Mouse (Mus musculus): ENCODE data around the gene Gm7879.
"Not testable (repeated sequence)": the region's sequence is repeated elsewhere in the genome, so short reads cannot be mapped to it uniquely, and the experiment has no call there.

Gm7879 gene

DNA sequence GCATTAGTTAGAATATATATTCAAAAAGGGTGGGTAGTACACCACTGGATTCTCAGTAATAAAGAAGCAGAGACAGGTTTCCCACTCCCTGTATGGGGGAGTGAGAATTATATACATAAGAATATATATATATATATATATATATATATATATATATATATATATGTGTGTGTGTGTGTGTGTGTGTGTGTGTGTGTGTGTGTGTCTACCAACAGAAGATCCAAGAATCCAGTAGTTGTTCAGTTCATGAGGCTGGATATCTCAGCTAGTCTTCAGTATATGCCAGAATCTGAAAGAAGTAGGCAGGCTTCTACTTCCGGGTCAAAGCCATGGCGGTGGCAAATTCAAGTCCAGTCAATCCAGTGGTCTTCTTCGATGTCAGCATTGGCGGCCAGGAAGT is at the start of gene Gm7879:
Gene Gm7879 (plus strand): TSS at position 301 of the 400 bp plus-strand sequence.
- not testable (repeated sequence) for DNase-seq (ENCODE audit: low spot score)

DNA sequence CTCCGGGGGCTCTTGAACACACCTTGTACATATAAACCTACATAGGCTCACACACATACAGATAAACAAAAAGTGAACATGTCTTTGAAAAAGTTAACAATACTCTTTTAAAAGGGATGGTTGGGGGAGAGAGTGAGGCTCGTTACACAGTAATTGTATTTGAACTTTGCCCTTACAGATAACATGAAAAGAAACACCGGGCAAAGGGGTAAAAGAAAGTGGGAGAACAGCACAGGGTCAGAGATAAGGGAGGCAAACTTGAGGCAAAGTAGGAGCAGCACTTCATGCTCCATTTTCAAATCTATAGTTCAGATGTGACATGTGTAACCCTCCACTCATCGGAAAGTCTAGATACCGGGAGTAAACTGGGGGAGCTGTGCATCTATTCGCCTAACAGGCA is 49.3 kb upstream of the Gm7879 start:
- no peak for DNase-seq (ENCODE audit: low spot score)

DNA sequence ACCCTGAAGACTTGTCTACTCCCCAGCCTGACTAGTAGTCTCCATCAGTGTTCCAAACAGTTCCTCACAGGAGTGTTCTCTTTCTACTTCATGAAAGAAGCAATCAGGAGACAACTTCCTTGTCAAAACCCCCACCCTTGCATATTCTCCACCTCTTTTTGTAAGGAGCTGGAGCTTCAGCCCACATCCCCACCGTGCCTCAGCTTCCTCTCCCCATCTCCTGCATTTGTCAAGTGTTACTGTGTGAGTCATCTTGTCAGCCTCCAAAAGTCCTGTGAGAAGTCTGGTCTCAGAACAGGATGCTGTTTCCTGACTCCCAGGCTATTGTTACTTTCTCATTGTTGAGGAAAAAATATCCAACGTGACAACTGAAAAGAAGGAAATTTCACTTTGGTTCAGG is 47.6 kb upstream of the Gm7879 start:
- DNase-seq (ENCODE audit: low spot score): no peak

DNA sequence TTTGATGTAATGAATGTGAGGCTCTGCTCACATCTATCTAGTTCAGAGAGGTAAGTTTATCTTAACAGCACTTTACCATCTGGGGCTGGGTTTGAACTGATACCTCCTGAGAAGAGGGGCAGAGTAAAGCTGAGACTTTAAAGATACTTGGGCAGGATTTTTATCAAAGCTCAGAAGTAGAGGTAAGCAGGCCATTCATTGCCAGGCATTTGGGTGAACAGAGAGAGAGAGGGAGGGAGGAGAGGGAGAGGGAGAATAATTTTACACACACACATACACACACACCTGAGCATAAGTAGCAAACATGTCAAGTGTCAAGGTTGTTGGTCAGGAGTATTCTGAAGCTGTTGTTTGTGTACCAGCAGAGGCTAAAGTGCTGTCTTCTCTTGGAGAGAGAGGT is 44.7 kb upstream of the Gm7879 start, which contains the start of gene Cd38:
Gene Cd38 (plus strand): TSS at position 301 of the 400 bp plus-strand sequence.
- no peak for DNase-seq (ENCODE audit: low spot score)

DNA sequence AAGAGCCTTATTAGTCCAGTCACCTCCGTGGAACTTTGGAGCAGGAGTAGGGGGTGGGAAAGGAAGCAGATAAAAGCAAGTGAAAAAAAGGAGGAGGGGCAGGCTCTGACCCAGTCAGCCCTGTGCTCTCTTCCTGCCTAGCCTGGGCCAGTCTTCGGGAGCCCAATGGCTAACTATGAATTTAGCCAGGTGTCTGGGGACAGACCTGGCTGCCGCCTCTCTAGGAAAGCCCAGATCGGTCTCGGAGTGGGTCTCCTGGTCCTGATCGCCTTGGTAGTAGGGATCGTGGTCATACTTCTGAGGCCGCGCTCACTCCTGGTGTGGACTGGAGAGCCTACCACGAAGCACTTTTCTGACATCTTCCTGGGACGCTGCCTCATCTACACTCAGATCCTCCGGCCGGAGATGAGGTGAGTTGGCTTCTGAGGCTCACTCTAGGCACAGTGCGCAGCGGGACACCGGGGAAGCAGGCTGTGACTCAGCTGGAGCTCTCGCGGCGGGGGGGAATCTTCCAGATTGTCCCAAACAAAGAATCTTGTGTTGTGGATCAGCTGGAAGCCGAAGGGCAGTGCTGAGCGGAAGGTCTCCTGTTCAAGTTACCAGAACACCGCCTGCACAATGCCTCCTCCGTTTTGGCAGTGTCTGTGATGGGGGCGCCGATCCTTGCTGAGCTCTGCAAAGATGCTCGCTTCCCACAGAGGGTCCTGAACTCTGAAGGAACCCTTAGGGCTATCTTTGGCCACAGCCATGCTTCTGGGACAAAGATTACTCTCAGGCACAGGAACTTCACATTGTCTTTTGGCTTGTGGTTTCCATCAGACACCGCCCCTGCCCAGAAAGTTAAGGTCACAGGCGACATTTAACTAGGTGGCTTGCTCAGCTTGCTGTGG is 44.0 kb upstream of the Gm7879 start:
- DNase-seq (ENCODE audit: low spot score): no peak

DNA sequence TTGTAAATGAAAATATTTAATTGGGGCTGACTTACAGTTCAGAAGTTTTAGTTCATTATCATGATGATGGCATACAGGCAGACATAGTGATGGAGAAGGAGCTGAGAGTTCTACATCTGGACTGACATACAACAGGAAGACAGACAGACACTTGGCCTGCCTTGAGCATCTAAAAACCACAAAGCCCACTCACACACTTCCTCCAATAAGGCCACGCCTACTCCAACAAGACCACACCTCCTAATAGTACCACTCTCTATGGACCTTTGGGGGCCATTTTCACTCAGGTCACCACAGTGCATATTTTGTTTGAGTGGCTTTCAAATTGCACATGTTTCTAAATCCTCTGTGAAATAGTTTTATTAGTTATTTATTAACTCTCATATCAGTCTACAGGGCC is 41.1 kb upstream of the Gm7879 start:
- DNase-seq (ENCODE audit: low spot score): no peak

DNA sequence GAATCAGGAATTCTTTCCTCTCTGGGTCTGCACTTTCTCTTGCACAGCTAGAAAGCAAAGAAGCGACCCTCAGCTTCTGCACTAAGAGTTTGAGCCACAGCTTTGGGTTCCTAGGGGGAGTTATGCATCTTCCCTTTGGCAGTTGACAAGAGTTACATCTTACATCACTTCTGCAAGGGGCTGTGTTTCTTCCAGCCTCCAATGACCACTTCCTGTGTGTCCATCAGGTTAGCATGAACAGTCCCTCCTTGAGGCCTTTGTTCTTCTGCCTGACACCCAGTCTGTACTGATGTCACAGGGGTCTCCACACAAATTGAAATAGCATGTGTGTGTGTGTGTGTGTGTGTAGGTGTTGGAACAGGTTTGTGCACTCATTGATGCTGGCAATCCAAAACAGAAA is 40.3 kb upstream of the Gm7879 start:
- no peak for DNase-seq (ENCODE audit: low spot score)

DNA sequence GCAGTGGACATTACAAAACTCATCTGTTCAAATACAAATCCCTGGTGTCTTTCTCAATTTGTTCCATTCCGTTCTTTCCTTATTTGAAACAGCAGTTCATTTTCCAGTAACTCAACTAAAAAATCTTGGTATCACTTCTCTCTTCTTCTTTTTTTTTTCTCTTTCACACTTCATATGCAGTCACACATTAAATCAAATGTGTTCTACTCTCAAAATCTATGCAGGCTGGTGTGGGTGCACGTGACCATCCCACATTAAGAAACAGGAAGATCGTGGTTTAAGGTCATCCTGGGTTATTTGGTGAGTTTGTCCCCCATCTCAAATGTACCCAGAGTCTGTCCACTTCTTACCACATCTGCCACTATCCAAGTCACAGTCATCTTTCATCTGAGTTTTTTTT is 30.9 kb upstream of the Gm7879 start:
- no peak for DNase-seq (ENCODE audit: low spot score)

DNA sequence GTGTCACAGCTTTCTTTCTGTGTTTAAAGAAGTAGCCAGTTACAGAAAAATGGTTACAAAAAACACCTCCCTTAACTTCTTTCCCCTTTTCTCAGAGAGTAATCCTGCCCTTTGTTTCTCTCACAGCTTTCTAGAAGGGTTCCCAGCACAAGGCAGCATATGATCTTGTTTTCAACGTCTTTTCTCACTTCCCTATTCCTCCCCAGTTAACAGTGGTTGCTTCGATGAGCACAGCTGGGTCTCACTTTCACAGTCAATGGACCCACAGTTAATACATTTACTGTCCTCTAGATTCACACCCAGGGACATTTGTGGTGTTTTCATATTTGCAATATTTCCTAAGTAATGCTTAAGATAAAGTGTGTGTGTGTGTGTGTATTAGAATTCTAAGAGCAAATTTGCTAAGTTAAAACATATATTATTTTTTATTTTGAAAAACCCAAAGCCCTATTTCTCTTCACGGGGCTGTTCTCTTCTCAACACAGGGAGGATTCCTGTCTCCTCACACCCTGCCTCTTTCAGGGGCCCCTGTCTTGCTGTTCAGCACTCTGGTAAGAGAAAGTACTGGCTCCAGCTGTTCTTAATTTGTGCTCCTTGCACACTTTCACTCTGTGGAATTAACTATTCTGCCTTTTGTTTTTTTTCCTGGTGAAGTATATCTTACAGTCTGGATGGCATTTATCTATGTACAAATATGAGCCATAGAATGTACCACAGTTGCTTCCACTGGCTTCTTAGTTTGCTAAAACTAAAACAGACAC is 27.7 kb upstream of the Gm7879 start:
- no peak for DNase-seq (ENCODE audit: low spot score)

DNA sequence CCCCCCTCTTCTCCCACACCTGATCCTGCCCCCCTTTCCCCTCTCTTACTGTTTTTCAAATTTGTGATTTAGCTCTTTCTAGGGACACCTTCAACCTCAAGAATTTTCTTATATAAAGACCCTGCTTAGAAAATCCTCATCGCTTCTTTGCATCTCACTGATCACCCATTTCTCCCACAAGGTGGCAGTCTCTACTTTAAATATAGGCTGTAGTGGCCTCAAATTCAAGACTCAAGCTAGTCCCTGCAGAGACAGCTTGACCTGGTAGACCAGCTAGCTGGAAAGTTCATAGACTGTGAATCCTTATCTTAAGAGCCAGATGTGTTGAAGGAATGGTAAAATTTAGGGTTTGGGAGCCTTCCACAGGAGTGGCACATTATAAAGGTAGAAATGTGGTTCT is 20.6 kb upstream of the Gm7879 start:
- peak; percentile 3 for DNase-seq (ENCODE audit: low spot score)

DNA sequence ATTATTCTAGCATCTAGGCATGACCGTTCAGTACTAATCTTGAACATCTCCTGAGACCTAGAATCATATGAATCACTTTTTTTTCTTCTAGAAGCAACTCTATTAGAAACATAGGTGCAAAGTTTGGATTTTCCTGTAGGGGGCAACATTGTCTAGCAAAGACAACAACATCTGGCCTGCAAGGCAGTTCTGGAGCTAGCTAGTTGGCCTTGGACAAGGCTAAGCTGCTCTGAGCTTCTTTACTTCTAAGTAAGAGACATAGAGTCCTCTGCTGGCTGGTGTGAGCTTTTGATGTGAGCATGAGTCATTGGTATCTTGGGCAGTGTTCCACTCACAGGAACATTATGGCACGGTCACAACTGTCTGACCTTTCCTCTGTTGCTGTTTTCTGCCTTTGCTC is 18.8 kb upstream of the Gm7879 start:
- peak; percentile 11 for DNase-seq (ENCODE audit: low spot score)

DNA sequence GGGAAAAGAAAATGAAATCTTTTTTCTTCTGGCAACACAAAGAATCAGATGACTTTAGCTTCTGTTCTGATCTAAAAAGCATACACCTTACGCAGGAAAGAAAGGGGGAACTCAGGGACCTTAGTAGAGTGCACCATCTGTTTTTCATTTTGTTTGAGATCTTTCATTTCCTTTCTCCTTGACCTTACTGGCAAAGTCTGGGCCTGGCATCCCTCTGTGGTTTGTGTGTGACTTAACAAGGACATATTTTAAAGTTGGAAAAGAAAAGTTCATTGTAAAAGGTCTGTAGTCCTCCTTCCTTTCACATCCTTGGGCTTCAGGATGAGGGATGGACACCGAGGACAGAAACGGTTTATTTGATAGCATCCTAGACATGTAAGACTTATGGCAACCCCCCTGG is 17.0 kb upstream of the Gm7879 start:
- DNase-seq (ENCODE audit: low spot score): no peak

DNA sequence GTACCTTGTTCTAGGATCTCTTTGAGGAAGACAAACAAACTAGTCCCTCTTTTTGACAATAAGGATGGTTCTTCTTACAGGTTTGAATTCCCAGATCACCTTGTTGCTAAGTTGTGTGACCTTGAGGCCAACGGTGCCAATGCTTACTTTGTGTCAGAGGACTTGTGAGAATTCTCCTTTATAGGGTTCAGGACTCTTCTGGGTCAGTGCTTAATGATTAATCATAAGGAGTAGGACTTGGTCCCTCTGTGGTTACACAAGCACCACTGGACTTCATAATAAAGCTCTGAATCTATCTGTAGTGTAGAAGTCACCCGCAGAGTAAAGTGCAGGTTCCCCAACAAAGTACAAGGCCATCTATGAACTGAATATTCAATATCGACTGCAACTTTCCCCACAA is 8.3 kb upstream of the Gm7879 start:
- DNase-seq (ENCODE audit: low spot score): no peak

DNA sequence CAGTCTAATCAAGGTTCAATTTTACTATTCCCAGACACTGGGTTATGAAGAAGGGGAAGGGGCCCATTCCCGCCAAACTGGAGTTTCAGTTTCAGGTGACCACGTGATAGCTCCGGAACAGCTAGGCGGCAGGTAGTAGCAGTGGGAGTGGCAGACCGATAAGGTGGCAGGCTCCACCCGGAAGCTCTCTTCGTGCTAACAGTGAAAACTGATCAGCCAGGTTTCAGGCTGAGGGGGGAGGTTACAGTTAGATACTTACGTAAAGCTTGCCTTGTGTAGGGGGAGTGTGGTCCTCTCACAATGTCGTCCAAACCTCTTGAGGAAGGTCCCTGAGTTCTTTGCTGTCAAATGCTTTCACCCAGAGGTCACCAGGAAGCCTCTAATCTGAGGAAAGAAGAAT is 3.7 kb upstream of the Gm7879 start:
- DNase-seq (ENCODE audit: low spot score): no peak

DNA sequence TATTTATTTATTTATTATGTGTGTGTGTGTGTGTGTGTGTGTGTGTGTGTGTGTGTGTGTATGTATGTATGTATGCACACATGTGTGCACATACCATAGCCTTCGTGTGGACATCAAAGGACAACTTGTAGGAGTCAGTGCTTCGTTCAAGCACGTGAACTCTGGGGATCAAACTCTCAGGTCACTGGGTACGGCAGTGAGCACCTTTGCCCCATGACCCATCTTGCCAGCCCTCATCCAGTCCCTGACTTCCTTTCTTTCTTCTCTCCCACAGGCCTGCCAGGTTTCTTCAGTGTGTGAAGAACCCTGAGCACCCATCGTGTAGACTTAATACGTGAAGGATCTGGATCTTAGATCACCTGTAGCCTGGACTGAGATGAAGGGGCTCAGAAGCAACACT is 2.9 kb upstream of the Gm7879 start:
- DNase-seq (ENCODE audit: low spot score): no peak

DNA sequence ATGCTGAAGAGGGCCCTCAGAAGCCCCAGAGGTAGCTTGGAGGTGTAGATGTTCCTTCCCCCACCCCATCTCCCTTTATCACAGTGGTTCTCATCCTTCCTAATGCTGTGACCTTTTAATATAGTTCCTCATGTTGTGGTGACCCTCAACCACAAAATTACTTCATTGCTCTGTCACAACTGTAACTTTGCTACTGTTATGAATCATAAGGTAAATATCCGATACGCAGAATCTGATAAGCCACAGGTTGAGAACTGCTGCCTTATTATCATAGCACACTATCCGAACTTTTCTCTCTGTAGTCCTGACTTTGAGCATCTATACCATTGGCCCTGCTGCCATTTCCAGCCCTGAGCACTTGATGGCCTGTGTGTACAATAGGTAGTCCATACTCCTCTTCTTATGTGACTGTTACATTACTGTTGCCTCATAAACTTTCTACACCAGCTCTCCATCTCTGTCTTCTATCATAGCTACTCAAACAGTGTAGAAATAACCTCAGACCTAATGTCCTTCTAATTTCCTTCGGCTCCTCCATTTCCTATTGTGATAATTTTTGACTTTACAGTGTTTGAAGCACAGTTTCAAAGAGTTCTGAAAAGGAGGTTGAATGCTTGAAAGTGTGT is 2.4 kb downstream of the Gm7879 start:
- DNase-seq (ENCODE audit: low spot score): no peak

DNA sequence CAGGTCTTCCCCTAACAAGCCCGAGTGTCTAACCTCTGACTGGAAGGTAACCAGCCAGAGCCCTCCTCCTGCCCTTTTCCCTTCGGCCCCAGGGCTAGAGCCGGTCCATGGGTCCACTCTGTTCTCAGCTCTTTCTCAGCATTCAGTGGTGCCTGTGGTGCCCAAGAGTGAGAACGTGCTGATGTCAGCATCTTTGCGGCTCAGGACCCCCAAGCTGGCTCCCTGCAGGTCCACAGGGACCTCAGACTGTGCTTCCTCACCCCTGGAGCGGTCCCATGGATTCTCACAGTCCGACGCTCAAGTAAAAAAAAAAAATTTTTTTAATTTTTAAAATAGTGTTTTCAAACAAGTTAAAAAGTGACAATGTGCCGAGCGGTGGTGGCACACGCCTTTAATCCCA is 8.9 kb downstream of the Gm7879 start:
- DNase-seq (ENCODE audit: low spot score): no peak

DNA sequence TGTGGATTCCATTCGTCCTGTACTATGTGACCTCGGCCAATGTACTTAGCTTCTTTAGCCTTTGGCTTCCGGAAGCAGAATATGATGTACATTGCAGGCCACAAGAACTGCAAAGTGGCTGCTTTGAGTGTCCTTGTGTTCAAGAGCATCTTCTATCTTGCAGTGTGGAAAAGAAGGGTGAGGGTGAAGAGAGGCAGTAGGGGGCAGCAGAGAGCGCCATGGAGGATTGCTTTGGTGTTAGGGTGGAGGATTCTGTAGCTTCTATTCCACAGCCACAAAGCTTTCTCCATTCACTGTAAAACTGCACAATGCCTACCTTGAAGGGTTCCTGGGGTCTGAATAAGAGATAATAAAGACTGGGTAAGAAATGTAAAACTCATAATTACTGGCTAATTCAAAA is 11.0 kb downstream of the Gm7879 start:
- DNase-seq (ENCODE audit: low spot score): no peak

DNA sequence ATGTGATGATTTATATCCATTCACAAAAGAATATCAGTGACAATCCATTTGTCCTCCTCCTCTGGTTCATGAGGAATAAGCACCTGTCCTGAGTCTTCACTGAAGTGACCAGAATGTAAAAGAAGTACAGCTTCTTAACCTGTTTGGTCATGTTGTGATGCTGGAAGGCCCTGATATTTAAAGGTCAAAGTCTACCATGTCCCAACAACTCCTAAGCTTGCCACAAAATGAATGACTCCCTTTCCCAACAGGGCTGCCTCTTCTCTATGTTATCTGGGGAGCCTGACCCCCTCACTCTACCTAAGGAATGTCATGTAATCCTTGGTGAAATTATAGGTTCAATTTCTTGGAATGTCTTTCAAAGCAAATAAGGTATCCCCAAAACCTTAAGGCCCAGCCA is 14.8 kb downstream of the Gm7879 start:
- no peak for DNase-seq (ENCODE audit: low spot score)

DNA sequence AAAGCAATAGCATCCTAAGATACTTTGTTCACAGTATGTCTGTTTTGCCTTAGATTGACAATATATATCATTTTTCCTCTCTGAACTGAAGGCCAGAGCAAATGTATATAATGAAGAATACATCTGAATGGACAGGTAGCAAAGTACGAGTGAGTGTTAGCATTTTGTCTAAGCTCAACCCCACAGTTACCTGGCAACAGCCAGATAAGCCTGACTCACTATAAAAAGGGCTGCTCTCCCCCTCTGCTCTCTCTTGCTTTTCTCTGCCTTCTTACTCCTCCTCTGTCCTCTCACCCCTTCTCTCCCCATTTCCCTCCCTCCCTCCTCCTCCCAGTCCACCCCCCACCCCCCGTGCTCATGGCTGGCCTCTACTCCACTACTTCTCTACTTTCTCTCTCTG is 20.3 kb downstream of the Gm7879 start:
- no peak for DNase-seq (ENCODE audit: low spot score)

DNA sequence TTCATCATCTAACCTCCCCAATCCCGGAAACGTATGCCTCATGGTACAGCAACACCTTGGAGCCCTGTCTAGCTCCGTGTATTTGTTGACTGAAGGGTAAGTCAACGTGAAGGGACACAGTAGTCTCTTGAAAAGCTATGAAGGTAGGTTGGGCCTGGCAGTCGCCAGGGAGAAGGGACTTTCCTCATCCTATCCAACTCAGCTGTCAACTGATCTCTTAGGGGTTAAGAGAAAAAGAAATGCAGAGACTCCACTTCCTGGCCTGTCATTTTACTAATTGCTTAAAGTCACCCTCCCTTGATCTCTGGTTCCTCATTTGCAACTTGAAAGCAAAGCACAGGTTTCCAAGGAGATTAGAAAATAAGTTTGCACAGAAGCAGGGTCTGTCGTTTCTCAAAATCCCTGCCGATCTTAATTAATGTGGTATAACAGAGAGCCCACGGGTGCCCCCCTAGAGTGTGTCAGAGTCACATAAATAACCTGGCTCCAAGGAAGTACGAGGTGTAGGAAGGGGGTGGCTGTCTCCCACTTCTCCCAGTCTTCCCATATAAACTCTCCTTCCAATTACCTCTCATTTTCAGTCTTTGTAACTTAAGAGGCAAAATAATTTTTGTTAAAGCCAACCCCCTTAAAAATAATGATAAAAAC is 34.5 kb downstream of the Gm7879 start:
- DNase-seq (ENCODE audit: low spot score): no peak

DNA sequence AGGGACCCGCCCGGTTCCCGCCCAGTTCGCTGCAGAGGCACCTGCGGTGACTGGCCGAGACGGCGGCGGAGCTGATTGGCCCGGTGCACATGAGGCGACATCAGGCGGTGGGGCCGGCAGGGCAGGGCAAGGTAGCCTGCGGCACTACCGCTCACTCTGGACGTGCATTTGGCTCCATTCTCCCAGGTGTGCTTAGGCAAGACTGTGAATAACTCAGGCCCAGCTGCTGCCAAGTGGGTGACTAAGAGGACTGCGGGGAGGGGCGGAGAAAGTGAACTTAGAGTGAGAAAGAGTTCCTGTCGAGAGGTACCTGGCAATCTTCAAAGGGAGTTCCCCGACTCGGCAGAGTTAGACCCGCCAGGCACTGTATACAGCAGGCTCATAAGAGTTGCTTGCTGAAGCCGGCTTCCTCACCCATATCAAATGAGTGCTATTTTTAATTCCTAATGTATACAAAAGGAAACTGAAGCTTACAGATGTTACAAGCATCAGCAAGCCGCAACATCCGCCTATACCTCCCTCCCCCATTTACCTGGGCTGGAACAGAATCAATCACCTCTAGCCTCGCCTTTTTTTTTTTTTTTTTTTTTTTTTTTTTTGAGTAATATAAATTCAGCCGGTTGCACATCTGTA is 35.3 kb downstream of the Gm7879 start:
- DNase-seq (ENCODE audit: low spot score): peak; percentile 38
